Mouse (Mus musculus): Measurements from ENCODE around the gene Klrc2.
"Not testable (repeated sequence)": the region's sequence is repeated elsewhere in the genome, so short reads cannot be mapped to it uniquely, and the experiment has no call there.

Klrc2 gene

GRCm38 (mm10) chr6:129660589-129660988 is at the start of gene Klrc2:
Klrc2 (minus strand) TSS chr6:129660689.
- not testable (repeated sequence) for DNase-seq

- DNase-seq = not testable (repeated sequence)
These were observed 30.9 kb upstream of the Klrc2 start for GRCm38 (mm10) chr6:129691436-129691835.

- DNase-seq = no peak
These were observed 19.9 kb upstream of the Klrc2 start for GRCm38 (mm10) chr6:129680379-129680778.

- no peak for DNase-seq
These were observed 18.4 kb upstream of the Klrc2 start, which contains the start of gene Klrc1 for GRCm38 (mm10) chr6:129678873-129679272. Klrc1 (minus strand) TSS chr6:129678973.

- not testable (repeated sequence) for DNase-seq
These were observed 812 bp upstream of the Klrc2 start for GRCm38 (mm10) chr6:129661301-129661700.

GRCm38 (mm10) chr6:129644054-129644453 is 16.4 kb downstream of the Klrc2 start:
- DNase-seq = not testable (repeated sequence)

- not testable (repeated sequence) for DNase-seq
These were observed 17.3 kb downstream of the Klrc2 start, which contains the start of gene Klrc3 for GRCm38 (mm10) chr6:129643237-129643636. Klrc3 (minus strand) TSS chr6:129643337.

GRCm38 (mm10) chr6:129631046-129631445 is 29.4 kb downstream of the Klrc2 start:
- DNase-seq = not testable (repeated sequence)

GRCm38 (mm10) chr6:129623735-129624134 is 36.8 kb downstream of the Klrc2 start, which contains the start of gene Klrk1:
Klrk1 (minus strand) TSS chr6:129623864.
- DNase-seq = no peak

GRCm38 (mm10) chr6:129608372-129608771 is 52.1 kb downstream of the Klrc2 start:
- DNase-seq = no peak
